Mouse (Mus musculus): ENCODE measurements around the gene Qtrt1.

- TF ChIP-seq CTCF (IDR thresholded peaks at IDR 0.05) (no peak), EP300 (IDR thresholded peaks at IDR 0.05) (no peak)
These were observed 48.8 kb downstream of the Qtrt1 start for GRCm38 (mm10) chr9:21460400-21460940.
